Mouse (Mus musculus): ENCODE measurements at regions not wholly inside any gene's neighbourhood (a gene's known extent, or its start where the extent isn't known, plus 50 kb on each side); places are given as distances from the start of the nearest gene placed in this dataset.
A peak's percentile ranks its signal among the peaks of the same experiment; 100 is the strongest.

DNA sequence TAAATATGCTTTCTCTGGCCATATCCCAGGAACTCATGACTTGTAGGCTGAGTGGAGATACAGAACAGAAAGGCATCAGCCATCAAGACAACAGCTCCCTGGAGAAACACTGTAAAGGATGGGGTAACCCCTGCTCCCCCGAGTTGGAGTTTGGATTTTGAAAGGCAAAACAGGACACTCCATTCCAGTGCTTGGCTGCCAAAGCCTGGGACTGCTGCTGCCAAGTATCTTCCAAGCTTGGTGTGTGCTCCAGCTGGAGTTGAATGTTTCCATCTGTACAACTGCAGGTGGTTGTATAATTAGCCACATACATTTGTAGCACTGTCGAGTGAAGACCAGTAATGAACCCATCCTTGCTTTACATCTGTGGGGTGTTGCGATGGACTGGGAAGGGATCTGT is 62.1 kb downstream of the 4933412E24Rik start:
- no peak for DNase-seq

DNA sequence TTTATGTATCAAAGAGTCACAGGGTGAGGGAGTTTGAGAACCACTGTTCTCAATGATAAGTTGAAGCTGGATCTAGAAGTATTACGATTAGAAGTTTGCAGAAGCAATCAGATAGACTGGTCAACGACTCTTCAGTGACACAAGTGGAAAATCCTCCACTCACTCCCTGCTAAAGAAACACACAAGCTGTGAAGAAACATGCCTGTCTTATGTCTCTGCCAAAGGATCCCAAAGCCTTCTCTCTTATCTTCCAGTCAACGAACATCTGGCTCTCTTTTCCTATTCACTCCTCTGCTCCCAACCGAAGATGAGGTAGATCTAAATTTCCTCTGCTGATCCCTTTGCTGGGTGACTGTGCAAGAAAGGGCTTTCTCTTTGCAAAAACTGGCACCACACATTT is 62.6 kb downstream of the 4933412E24Rik start:
- no peak for DNase-seq

DNA sequence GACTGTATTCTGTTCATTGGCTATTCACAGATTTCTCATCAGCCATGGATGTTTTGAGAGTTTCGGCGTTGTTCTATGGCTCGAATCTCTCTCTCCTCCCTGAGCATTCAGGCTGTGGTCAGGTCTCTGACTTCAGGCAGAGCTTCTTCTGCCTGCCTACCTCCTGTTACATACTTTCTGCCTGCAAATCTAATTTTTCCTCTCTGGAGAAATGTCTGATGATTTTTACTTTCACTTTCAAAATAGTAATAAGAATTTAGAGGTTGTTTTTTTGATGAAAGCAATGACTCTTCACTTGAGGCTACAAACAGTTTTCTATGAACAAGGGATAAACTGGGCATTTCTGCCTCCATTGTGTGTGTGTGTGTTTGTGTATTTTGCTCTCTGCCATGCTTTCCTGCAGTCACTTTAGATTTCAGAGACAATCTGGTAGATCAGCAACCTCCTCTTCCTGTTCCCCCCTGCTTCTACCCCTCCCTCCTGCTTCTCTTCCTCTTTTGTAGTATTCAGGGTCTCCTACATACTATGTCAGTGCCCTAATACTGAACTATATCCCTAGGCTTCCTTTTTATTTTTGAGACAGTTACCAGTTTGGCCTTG is 65.7 kb downstream of the 4933412E24Rik start:
- DNase-seq, result no peak

DNA sequence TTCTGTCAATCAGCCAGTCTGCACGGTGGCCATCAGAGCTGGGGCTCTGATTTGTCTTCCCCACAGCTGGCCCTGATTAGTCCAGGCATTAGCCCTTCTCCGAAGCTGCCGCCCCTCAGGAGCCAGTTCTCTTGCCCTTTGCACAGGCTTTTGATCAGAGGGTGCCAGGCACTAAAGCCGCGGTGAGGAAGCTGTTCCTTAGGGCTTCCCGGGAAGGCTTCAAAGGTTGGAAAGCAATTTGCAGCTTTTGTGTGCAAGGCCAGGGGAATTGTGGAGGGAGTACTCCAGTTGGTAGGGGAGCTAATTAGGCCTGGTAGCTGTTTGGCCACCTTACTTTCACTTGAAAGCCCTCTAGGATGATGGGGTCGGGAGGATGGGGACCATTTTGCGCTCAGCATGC is 71.2 kb downstream of the 4933412E24Rik start:
- no peak for DNase-seq

DNA sequence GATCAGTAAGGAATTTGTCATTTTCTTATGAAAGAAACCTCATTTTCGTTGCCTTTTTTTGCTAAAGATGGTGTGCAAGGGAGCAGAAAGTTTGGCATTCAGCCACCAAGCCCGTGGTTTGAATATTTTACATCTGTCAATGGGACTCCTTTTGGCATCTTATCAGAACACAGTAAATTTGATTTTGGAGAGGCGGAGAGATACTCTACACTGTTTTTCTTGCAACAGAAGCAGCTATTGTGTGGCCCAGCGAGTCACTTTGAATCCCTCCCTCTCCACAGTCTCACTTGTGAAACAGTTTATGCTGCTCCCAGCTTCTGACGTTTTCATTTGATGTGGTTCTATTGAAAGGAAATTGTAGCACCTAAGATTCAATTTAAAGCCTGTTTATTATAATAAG is 79.9 kb downstream of the 4933412E24Rik start:
- DNase-seq, result no peak

DNA sequence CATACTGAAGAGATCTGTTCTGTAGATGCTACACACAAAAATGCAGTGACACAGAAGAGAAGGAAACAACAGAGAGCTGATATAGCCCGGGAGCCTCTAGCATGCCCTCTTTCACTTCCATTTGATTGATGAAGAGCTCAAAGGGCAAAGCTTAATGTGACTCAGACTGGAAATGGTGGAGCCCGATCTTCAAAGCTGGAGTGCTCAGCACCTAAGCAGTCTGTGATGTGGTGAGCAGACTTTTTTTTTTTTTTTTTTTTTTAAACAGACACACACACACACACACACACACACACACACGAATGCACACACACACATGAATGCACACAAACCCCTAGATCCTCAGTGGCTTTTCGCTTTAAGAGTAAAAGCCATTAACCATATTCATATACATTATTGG is 102.6 kb downstream of the 4933412E24Rik start:
- DNase-seq, result no peak

DNA sequence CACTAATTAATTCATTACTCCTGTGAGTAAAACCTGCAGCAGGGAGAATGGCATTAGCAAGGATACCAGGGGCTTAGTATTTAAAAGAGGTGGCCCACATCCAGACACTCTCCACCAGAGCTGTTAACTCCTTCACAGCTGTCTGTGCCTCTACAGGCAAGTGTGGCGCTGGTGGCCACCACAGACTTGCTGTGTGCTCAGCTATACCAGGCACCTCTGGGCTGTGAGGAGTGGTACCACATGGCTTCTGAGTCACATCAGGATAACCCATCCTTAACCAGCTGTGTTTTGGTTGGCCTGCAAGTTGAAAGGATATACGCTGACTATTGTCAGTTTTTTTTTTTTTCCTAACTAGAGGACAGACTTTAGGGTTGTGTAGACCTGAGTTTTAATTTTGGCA is 108.1 kb downstream of the 4933412E24Rik start:
- DNase-seq, result no peak

DNA sequence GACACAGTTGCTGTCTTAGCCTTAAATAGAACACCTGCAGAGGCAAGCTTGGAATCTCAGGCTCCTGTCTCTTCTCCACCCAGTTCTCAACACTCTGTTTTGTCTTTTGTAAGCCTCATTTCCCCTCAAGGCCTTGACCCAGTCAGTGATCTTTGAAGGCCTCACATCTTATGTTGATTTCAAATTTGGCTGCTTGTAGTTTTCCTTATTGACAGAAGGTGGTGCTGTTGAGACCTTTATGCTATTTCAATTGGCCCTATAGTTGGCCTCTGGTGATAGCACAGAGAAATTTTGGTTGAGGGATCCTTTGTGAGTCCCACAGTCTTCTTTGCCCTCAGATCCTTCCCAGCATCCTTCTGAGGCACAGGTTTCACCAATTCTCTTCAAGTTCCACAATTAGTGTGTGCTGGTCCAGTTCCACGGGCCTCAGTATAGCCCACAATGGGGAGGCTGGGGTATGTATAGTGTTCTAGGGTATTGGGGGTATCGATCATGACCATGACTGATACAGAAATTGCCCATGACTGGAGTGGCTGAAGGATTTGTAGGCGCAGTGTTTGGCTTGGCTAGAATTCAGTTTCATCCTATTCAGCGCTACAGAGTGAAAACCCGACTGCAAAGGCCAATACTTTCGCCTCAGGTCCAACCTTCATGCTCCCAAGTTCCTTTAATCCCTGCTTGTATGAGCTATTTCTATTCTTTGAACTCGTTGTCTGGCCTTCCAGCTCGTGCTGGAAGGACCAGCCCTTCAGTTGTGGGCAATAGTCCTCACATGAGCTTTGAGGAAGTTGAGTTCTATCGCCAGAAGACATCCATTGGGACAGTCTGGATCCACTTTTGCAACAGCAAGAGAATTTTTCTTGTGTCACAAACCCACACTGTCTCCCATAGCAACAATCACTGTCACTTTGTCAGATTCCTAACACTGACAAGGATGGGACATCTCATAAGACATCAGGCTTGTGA is 110.3 kb downstream of the 4933412E24Rik start:
- DNase-seq, result no peak

DNA sequence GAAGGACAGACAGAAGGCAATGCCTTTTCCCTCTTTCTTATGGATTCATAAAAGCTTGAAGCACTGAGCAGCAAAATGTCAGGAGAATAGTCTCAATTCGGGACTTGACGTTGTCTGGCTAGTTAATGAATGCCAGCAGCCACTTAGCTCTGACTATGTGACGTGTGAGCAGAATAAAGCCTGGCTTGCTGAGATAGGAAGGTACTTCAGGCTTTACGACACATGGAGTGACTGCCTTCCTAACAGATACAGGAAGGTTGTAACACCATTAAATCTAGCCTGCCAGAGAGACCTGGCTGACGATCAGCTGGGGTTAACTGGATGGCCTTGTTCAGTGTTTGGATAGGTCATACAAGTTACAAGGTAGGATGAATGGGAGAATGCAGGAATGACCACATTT is 111.7 kb downstream of the 4933412E24Rik start:
- no peak for DNase-seq

DNA sequence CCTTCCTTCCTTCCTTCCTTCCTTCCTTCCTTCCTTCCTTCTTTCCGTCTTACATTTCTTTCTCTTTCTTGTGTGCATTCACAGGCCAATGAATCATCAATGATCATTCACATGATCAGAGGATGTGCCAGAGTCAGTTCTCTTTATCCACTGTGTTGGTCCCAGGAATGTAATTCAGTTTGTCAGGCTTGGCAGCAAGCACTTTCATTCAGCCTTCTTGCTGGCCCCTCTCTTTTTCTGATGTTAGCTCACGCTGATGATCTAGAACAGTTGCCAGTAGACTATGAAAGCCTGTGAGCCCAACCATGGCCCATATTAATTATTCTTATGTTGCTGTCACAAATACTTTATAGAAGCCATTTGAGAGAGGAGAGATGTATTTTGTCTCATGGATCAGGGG is 127.4 kb downstream of the 4933412E24Rik start:
- no peak for DNase-seq

DNA sequence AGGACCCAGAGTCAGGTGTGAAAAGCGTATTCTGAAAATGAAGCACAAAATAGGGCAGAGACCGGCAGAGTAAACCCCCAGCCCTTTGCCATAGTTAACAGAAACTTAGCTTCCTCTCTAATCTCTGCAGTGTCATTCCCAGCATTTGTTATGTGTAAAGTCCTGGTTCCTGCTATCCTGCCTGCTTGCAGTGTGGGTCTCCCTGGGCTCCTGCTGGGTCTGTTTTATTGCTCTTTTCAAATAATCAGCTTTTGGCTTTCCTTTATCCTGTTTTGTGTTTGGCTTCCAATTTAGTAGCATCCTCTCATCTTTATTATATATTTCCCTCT is 128.3 kb downstream of the 4933412E24Rik start:
- DNase-seq, result no peak

DNA sequence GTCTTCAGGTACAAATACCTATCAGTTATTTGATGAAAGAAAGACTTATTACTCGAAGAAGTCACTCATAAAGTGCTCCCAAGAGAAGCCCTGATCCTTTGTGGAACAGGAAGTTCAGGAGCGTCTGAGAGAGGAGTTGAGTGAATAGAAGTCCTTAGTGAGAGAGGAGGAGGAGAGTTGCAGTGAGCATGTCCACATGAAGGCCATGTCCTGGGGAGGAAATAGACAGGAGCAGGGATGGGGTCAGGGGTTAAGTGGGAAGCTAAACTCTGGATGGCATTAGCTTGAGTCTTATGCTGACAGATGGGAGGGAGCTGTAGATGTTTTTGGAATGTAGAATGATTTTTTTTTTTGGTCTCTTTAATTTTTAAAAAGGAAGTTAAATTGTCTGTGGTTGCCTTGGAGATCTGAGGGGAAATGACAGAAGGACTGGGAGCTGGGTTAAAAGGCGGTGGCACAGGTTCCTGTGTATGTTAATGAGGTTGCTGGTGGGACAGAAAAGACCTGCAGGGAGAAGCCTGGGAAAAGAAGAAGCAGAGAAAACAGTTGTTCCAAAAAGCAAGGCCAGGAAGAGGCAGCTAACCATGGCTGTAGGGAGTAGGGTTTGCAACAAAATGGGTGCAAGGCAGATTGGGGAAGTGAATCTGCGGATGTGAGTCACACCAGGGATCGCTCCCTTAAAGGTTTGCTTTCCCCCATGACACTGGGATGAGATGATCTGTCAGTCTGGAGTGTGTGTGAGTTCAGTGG is 128.9 kb downstream of the 4933412E24Rik start:
- no peak for DNase-seq

DNA sequence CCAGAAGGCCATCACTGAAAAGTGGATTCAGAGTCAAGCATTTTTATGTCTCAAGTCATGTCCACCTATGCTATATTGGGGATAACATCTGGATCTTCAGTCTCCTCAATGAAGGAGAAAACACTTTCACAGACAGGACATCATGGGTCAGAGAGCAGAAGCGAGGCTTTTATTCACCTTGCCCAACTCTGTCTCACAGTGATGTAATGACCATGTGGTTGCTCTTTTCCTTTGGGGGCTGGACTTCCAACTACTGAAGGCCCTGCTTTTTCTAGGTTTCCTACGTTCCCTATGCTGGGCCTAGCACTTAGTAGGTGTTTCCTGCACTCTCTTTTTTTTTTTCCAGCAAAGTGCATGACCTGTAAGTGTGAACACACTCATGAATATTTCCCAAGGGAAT is 130.4 kb downstream of the 4933412E24Rik start:
- no peak for DNase-seq

DNA sequence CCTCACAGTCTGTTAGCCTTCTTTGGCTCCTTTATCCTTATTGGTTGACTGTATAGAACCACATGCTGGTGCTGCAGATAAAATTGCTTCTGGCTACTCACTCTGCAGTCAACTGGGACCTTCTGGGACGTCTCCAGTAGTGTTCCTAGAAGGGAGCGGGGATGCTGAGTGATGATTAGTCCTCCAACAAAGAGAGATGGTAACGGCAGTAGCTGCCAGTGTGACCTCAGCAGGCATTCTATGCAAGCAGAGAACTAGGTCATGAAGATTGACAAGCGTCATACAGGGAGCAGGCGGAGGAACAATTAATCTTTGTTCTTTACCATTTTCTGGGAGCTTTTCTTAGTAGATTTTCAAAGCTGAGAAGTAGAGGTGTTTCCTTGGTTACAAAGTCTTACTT is 134.0 kb downstream of the 4933412E24Rik start:
- DNase-seq, result no peak

DNA sequence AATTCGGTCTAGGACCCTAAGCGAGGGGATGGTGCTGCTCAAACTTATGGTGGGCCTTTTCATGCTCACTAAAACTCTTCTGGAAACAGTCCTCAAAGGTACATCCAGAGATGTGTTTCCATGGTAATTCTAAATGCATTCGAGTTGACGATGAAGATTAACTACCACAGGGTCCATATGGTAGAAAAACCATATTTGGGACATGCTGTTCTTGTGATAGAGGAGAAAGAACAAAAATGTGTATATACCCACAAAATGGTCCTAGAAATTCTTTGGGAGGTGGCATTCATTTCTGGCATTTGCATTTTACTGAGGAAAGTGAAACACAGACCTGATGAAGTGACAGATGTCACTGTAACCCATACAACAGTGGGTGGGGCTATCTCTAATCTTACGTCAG is 136.0 kb downstream of the 4933412E24Rik start:
- DNase-seq, result no peak

DNA sequence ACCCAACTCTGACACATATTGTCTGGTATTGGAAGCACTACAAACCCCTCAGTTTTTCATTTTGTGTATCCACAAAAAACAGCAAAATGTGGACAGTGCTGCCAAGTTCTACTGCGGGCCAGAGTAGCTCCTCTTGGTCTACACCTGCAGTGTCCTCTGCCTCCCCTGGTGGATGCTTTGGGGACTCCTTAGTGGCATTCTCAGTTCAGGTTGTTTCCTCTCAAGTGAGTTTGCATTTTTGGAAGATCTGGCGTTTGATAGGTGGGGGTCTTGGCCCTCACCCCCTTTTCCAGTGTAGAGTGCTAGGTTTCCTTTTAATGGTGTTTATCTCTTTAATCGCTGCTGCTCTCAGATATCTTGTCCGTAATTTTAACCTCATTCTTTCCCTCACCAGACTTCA is 137.1 kb downstream of the 4933412E24Rik start:
- DNase-seq, result peak; percentile 7

DNA sequence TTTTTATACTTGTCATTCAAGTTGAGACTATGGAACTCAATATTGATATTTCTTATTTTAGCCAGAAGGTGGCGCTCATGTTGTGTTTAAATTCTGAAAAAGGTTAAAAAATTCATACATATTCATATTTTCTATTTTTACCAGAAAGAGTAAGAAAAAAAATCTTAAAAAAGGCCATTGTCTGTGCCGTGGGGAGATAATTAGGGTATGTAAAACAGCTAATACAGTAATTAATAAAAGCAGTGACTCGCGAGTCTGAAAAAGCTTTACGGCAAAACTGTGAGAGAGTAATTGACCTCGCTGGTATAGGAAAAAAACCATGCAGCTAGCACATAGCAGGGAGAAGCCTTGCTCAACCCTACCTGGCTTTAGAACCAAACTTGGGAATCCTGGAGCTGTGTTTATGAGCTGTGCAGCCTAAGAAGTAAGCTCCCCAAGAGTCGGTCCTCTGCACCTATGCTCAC is 140.1 kb downstream of the 4933412E24Rik start:
- DNase-seq, result no peak

DNA sequence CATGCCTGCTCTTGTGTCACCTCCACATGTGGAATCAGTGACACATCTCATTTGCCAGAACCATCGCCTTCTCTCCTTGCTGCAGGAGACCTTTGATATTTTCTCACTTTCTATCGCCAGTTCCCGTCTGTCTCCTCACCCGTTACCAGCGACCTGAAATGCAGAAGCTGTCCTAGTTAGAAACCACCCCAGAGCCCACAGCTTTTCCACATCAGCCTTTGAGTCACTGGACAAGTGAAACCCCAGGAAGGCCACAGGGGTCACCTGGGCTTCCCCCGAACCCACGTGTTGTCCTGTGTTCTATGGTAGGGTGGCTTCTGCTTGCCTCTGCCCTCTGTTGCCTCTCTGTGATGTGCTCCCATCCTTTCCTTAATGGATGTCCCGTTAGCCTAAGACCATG is 149.7 kb downstream of the 4933412E24Rik start:
- no peak for DNase-seq

DNA sequence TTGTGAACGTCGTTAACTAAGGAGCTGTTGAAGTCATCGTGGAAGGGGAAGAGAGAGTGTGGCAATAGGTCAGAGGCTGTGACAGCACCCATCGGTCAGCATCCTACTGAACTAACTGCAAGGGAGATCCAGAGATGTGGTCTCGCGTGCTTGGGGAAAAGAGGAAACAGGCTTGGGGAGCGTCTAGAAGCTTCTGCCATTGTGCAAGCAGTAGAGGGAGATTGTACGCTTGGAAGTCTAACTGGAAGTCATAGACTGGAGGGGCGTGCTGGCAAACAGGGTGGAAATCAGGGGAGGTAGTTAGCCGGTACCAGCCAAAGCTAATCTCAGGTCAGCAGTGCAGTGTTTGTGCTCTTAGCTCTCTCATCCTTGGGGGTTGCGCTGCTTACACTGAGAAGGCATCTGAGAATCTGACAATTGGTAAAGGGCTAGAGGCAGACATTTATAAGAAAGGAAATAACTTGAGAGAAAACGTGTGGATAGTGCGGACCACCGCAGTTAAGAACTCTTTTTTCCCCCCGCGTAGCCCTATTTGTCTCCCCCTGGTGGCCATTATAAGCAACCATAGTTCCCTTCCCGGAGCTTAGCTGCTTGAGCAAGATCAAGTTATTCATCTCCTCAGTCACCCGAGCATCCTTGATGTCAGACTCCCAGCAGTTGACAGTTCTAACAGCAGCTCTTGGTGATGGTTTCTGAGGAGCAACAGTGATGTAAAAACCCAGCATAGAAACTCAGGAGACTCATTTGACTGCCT is 151.5 kb downstream of the 4933412E24Rik start:
- DNase-seq, result peak; percentile 12

DNA sequence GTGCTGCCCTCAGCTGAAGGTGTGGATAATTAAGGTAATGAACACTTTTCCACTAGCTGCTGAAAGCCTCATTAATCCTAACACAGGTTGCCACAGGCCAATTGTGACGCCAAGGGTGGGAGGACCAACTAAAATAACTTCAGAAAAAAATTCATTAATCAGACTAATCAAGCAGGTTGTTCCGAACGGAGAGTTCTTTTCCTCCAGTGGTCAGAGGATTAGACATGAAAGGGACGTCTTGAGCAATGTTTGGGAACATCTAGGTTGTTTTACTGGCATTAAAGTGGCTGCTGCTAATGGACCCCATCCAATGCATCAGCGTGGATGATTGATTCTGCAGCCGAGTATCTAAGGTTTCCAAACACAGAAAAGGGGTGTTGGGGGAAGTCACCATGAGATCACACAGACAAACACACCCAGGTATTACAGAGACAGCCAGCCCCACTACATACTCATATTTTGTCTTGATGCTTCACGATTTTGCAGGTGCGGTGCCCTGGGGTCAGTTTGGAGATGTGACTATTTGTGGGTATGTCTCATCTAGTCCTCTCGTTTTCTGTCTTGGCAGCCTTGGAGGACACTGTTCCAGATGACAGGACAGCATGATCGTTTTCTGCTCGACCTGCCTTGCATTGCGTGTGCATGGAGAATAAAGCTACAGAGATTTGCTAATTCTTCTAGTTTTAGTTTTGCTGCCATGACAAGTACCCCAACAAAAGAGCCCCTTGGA is 164.0 kb downstream of the 4933412E24Rik start:
- no peak for DNase-seq

DNA sequence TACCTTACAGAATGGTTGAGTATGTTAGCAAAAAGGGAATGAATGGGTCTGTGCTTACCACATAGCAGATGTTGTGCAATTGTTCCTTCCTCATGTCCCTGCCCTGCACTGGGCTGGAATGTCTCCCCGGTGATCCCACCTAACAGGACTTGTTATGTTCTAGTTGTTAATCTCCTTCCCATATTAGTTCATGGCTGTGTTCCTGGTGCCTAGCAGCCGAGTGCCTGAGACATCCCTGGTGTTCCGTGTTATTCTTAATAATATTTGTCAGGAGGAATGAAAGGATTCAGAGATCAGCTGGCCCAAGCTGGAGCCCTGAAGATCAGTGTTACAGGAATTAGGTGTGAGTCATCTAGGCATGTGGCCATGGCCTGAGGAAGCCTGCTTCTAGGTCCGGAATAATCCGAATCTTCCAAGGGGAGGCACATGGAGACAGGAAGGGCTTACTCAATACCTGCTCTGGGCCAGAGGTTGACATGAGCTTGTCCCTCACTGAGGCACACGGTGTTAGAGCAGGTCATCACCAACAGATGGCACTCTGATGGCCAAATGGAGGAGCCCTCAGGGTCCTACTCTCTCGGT is 171.2 kb downstream of the 4933412E24Rik start:
- no peak for DNase-seq

Measured in adrenal gland, postnatal 10 days (tissue).